Mouse (Mus musculus) heart, adult 2 months (tissue): ENCODE results near the gene Arhgef28.

Experiments used
- CTCF ChIP-seq: fragments of 200-600 bp; IDR thresholded peaks from 2 replicates; pipeline ENCODE4 v1.8.1; 2022; ENCODE audit warnings: antibody characterized with exemption, mild to moderate bottlenecking, moderate library complexity
- EP300 ChIP-seq: fragments of 200-500 bp; IDR thresholded peaks from 2 replicates; pipeline ENCODE4 v1.6.1; 2011; ENCODE audit warnings: low read depth, low read length, control low read depth; ENCODE audit not compliant: insufficient read depth
- POLR2A ChIP-seq: fragments of 200-500 bp; IDR thresholded peaks from 2 replicates; pipeline ENCODE4 v1.6.1; 2011; ENCODE audit warnings: mild to moderate bottlenecking, low read depth, low read length, control low read depth; ENCODE audit not compliant: insufficient read depth

- TF ChIP-seq EP300 = no peak
- TF ChIP-seq POLR2A = no peak
- TF ChIP-seq CTCF = no peak
Observed at GRCm38 (mm10) chr13:98115051-98115450, 91.2 kb downstream of the Arhgef28 start.
